In genomic region chr12:50546394-50546793, GRCm38 (mm10) we compare ENCODE assay signal across 10 mouse cellular contexts.
DNase-seq lines count a peak whose midpoint lies in the region; ATAC-seq lines count a peak whose summit lies in the region.
"Had no signal": no experiment of that assay in that cellular context is flagged by ENCODE, and none has a peak within 500 bp of the region (broad histone marks: within the 10 kb centered on the region; RNA-seq: fewer than 3 reads in every experiment).

No protein-coding gene starts in this region.

- intact Hi-C loops in left cerebral cortex, postnatal 25 days (cut with DNase I): loop anchor here (5.0 kb wide), 1 partner anchor 101 kb away; the partner anchor contains the start of gene Prkd1

- peak; percentile 32 to 43 for DNase-seq in heart, adult 18-20 months
- DNase-seq in left cerebral cortex, postnatal 25 days (ENCODE audit: low spot score in 2 of 2): peak; percentile 24 to 29
- DNase-seq in left cerebral cortex, adult 8-10 months (ENCODE audit: low spot score in 2 of 2): no peak
- peak; percentile 70 for DNase-seq in Muller cell, postnatal 12 days (ENCODE audit: inconsistent ontology term)
- DNase-seq in adrenal gland, postnatal 10 days: peak; percentile 66
- DNase-seq in urinary bladder, postnatal 36 days (ENCODE audit: low spot score in 2 of 2): no peak

- H3K9me3 ChIP-seq in heart, embryonic 11.5 days (replicated peaks; ENCODE audit: control insufficient read depth, low read length): no peaks in the 10 kb centered on the region
- no peaks in the 10 kb centered on the region for H3K9me3 ChIP-seq in forebrain, embryonic 15.5 days
- H3K9me3 ChIP-seq: kidney, embryonic 15.5 days; midbrain, embryonic 15.5 days had no signal

- H3K4me1 ChIP-seq in heart, embryonic 11.5 days (ENCODE audit: control insufficient read depth, insufficient read depth, low read length): peaks cover 12% of the 10 kb centered on the region
- peaks cover 43% of the 10 kb centered on the region for H3K4me1 ChIP-seq in forebrain, embryonic 15.5 days
- H3K4me1 ChIP-seq: kidney, embryonic 15.5 days had no signal

- WGBS in heart, embryonic 11.5 days (ENCODE audit: insufficient replicate concordance): 79% methylated on average over 5 of the region's 5 CpGs
- 48% methylated on average over 5 of the region's 5 CpGs for WGBS in forebrain, embryonic 15.5 days

- H3K4me2 ChIP-seq in heart, embryonic 11.5 days: no peak overlapping the region
- no peak overlapping the region for H3K4me2 ChIP-seq in forebrain, embryonic 15.5 days (replicated peaks)
- H3K4me2 ChIP-seq: kidney, embryonic 15.5 days; midbrain, embryonic 15.5 days had no signal

- no peak overlapping the region for H3K27ac ChIP-seq in heart, embryonic 11.5 days (ENCODE audit: low read depth, low read length)
- no peak overlapping the region for H3K27ac ChIP-seq in forebrain, embryonic 15.5 days (replicated peaks)
- H3K27ac ChIP-seq: kidney, embryonic 15.5 days; midbrain, embryonic 15.5 days had no signal

- H3K9ac ChIP-seq in heart, embryonic 11.5 days (ENCODE audit: low read depth, low read length): no peak overlapping the region
- H3K9ac ChIP-seq in forebrain, embryonic 15.5 days (replicated peaks): no peak overlapping the region
- H3K9ac ChIP-seq: kidney, embryonic 15.5 days; midbrain, embryonic 15.5 days had no signal

- no peak for ATAC-seq in heart, embryonic 11.5 days (replicated peaks; ENCODE audit: insufficient number of reproducible peaks, low FRiP score, low TSS enrichment)
- no peak; the same call in 1 of the 2 replicates for ATAC-seq in forebrain, embryonic 15.5 days (replicated peaks)
- ATAC-seq: midbrain, embryonic 15.5 days had no signal

- H3K27me3 ChIP-seq in heart, embryonic 11.5 days (ENCODE audit: control insufficient read depth, insufficient read depth, low read length): no peaks in the 10 kb centered on the region
- no peaks in the 10 kb centered on the region for H3K27me3 ChIP-seq in forebrain, embryonic 15.5 days
- H3K27me3 ChIP-seq: kidney, embryonic 15.5 days; midbrain, embryonic 15.5 days had no signal

- H3K4me3 ChIP-seq in heart, embryonic 11.5 days (ENCODE audit: low read depth, low read length): no peak overlapping the region
- H3K4me3 ChIP-seq in forebrain, embryonic 15.5 days: no peak overlapping the region
- H3K4me3 ChIP-seq: kidney, embryonic 15.5 days; midbrain, embryonic 15.5 days had no signal

- no peaks in the 10 kb centered on the region for H3K36me3 ChIP-seq in heart, embryonic 11.5 days (ENCODE audit: control insufficient read depth, insufficient read depth, low read length)
- no peaks in the 10 kb centered on the region for H3K36me3 ChIP-seq in forebrain, embryonic 15.5 days
- H3K36me3 ChIP-seq: kidney, embryonic 15.5 days; midbrain, embryonic 15.5 days had no signal

Comparison
In these comparisons a context has a peak if more than half of its experiments do, and no peak if none do; other contexts are left out.
1. DNase-seq: peak in heart, adult 18-20 months (2 of 2), left cerebral cortex, postnatal 25 days (2 of 2), Muller cell, postnatal 12 days (single experiment) and adrenal gland, postnatal 10 days (single experiment); none in left cerebral cortex, adult 8-10 months (0 of 2) and urinary bladder, postnatal 36 days (0 of 2).